Mouse (Mus musculus) brain, embryonic 14.5 days (tissue): ENCODE results near the gene Cep164. TPM values are rescaled to one million over a fixed set of nuclear protein-coding genes. Genes with fewer than 3 reads are reported as not detected.

Experiments used
- DNase-seq: peaks from one replicate; pipeline ENCODE4 v3.0.0-alpha.2; 2011; ENCODE audit warnings: low read depth
- CTCF ChIP-seq: fragments of 200-500 bp; IDR thresholded peaks from 2 replicates; pipeline ENCODE4 v1.5.1; 2012; ENCODE audit warnings: inconsistent platforms, mild to moderate bottlenecking, moderate library complexity, borderline replicate concordance; ENCODE audit not compliant: insufficient read depth, insufficient read length; ENCODE audit errors: extremely low read depth
- POLR2A ChIP-seq: fragments of 200-500 bp; IDR thresholded peaks from 2 replicates; pipeline ENCODE4 v1.6.1; 2012; ENCODE audit warnings: mild to moderate bottlenecking, inconsistent platforms, borderline replicate concordance; ENCODE audit not compliant: poor library complexity, insufficient read depth, insufficient read length, severe bottlenecking; ENCODE audit errors: extremely low read depth
- polyA plus RNA-seq: library from polyadenylated mRNA; depleted of rRNA; stranded (reverse); fragments of >200 nt; gene quantifications from 2 replicates; pipeline ENCODE4 v1.2.3, GENCODE M21; 2012

The Cep164 gene
- polyA plus RNA-seq, 1 experiment = 29.6 TPM

DNA sequence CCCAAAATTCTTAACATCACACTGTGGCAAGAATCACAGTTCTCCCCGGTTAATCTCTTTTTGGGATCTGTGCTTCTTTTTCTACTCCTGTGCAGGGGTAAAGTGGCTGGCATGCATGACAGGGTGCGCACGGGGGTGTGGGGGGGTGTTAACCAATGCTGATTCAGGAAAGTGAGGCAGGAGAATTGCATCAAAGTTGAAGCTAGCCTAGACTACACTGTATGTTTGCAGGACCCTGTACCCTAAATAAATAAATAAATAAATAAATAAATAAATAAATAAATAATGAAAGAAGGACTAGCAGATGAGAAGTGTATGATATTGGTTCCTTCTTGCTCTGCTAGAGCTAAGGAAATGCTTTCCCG lies 9.6 kb upstream of the Cep164 start:
- no peak for DNase-seq
- TF ChIP-seq POLR2A (no peak), CTCF (no peak)

DNA sequence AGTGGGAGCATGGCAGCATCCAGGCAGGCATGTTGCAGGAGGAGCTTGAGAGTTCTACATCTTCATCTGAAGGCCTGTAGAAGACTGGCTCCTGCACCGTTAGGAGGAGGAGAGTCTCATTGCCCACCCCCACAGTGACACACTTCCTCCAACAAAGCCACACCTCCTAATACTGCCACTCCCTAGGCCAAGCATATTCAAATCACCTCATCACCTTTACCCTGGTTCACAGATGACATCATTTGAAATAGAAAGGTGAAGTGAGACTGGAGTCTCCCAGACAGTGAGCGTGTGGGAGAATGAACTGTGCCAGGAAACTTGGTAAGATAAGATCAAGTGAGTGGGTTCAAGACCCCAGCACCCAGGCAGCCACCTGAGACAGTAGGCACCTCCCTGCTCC lies 5.0 kb upstream of the Cep164 start:
- no peak for DNase-seq
- no peak for TF ChIP-seq POLR2A

DNA sequence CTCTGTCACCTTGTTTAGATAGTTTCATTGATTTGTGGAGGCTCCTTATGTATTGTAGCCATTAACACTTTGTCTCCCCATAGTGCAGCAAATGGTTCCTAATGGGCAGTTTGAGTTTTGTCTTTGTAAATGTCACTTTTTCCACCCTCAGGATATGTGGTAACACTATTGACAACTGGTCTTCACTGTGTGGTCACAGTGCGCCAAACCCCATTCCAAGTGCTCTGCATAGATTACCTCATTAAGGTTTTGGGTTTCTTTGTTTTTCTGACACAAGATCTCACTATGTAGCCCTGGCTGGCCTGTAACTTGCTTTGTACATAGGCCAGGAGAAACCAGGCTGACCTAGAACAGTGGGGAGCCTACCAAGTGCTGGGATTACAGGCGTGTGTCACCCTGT lies 4.4 kb upstream of the Cep164 start:
- no peak for DNase-seq
- TF ChIP-seq POLR2A = no peak
- TF ChIP-seq CTCF = no peak

DNA sequence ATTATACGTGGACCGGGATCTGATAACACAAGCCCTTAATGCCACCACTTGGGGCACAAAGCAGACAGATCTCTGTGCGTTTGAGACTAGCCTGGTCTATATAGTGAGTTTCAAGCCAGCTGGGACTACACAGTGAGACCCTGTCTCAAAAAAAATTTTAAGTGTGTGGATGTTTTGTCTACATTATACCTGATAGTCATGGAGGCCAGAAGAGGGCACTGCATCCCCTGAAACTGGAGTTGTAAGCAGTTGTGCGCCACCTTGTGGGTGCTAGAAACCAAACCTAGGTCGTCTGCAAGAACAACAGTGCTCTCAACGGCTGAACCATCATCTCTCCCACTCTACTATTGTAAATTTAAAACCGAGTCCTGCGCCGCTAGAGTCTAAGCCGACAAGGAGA lies 616 bp upstream of the Cep164 start:
- peak; percentile 97 for DNase-seq

DNA sequence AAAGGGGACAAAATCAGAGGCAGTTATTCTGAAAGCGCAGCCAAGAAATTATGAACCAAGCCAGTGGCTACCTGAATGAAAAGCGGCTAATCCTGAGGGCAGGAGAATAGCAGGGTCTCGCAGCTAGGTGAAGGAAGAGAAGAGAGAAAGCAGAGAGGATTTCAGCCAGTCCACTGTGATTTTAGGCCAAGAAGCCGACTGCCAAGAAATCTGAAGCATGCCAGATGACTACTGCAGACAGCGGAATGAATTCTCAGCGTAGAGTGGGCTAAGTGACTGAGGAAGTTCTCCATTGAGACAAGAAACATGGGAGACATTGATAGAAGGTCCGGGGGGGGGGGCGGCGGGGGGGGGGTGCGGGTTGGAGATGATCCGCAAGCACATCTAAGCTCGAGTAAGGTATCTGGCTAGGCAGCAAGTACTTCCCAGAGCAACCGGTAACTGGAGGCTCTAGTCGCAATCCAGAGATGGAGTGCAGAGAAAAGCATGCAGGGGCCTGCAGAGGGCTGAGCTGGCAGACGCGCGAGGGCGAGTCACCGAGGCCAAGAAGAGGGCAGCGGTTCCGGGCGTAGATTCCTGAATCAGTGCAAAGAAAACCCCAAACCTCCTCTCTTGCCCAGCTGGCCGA lies 714 bp downstream of the Cep164 start:
- DNase-seq = peak; percentile 50
- TF ChIP-seq CTCF (no peak), POLR2A (no peak)

More for the DNA sequence above, 616 bp upstream of the Cep164 start:
- no peak for TF ChIP-seq POLR2A
- TF ChIP-seq CTCF = peak; percentile 78

DNA sequence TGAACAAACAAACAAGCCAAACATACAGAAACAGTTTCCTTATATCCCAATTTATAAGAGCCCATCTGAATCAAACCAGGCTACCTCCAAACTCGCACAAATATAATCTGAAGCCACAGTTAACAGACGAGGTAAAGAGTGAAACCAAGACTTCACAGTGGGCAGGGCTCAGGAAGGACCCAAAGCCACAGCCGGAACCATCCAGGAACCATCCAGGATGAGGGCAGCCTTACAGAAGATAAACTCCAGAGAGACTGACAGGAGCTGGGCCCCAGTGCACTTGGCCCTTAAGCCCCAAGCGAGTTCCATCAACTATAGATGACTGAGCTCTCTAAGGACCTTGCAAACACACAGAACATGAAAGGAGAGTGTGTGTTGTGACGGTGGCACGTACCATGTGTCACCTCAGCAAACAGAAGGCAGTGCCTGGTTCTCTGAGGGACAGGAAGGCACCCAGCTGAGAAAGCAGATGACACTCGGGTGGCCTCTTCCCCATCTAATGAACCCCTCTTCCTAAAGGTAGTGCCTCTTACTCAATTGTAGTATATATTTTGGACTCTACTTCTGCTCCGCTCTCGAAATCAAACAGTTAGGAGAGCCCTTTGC lies 10.0 kb downstream of the Cep164 start:
- no peak for TF ChIP-seq CTCF
- no peak for TF ChIP-seq POLR2A

DNA sequence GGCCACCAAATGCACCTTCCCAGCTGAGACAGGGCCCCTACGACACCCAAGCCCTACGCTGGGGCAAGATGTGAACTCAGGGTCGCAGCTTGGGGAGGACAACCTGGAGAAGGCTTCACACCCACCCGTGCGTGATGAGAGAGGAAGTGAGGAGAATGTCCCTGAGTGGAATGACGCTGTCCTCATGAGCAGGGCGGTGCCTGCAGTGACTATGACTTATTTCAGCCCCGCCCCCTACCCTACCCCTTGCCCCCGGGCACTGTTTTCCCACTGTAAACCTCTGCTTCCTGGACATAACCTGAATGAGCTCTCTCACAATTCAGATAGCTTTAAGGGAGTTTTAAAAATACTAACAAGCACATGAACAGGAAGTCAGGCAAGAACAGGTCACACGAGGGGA lies 13.0 kb downstream of the Cep164 start:
- TF ChIP-seq CTCF (no peak), POLR2A (no peak)
- DNase-seq = no peak

More for the DNA sequence above, 10.0 kb downstream of the Cep164 start:
- no peak for DNase-seq

DNA sequence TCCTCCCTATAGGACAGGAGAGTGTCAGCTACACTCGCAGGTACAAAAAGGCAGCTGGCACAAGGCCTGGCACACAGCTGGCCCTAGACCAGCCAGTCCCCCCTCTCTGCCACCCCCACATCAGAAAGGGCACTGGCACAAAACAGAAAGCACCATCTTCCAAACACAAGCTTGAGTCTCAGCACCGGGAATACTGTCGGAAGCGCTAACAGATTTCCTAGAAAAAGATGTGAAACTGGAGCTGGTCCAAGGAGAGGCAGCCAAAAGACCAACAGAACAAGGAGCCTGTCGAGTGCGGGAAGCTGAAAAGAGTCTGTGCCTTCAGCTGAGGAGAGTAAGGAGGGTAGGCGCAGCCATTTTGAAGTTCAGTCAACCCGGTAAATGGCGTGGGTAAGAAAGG lies 13.4 kb downstream of the Cep164 start:
- peak; percentile 87 for DNase-seq
- TF ChIP-seq CTCF (no peak), POLR2A (no peak)

DNA sequence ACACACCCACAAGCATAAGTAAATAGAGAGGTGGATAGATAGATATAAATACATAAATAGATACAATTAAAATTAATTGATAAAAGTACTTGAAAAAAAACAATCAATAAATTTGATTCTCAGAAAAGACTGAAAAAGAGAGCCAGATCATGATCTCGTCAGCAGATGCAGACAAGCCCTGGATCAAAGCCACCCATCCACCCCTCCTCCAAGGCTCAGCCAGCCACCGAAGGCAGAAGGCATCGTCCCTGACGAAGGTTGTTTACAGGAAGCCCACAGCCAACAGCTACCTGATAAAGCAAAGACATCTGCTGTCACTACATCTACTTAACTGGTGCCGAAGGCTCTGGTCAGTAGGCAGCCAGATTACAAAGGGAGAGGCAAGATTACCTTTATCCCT lies 16.5 kb downstream of the Cep164 start:
- peak; percentile 20 for DNase-seq
- TF ChIP-seq POLR2A = no peak
- TF ChIP-seq CTCF = no peak

DNA sequence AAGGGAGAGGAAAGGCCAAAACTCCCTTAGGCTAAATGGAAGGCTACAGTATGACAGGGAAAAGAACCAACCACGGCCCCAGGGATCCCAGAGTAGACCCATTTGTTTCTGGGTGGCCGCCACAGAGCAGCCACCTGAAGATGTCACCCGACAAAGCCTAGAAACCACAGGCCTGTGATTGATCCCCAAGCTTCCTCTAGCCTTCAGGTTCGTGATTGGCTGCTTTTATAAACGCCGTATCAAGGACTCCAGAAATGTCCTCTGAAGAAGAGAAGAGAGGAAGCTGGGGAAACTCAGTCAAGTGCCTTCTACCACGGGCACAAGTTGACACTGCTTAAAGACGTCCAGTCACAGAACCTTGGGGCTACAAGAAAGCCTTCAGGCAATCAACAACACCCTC lies 20.7 kb downstream of the Cep164 start:
- DNase-seq = no peak
- TF ChIP-seq CTCF = no peak

DNA sequence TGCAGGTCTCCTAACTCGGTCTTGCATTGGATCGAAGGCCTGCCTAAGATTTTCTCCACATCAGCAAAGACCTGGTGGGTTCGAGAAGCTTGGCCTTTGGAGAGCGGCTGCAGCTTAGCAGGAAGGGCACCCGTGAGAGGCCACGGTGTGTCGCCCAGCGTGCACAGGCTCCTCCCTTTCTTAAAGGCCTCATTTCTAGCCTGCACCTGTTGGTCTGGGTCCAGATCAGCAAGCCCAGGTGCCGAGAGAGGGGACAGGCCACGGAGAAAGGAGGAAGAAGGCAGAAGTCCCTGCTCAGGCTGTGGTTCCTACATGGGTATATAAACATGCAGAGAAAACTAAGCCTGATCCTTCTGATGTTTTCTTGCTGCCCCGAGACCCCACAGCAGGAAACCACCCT lies 21.2 kb downstream of the Cep164 start:
- TF ChIP-seq CTCF (no peak), POLR2A (no peak)
- DNase-seq = no peak

DNA sequence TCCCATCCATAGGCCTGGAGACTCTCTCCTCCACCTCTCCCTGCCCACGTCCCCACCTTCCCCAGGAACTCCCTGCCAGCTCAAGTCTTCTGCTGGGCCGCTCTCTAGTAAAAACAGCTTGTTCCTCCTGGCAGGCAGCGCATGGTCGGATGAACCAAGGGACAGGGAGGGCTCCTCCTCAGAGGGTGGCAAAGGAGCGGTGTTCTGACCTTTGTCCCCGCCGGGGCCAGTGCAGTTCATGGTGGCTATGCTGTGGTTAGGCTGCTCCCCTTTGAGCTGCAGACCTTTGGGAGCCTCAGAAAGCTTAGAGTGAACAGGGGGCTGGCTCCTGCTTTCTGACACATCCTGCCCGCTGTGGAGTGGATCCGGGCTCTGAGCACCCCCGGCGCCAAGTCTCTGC lies 21.6 kb downstream of the Cep164 start:
- TF ChIP-seq CTCF = no peak
- TF ChIP-seq POLR2A = no peak
- no peak for DNase-seq

DNA sequence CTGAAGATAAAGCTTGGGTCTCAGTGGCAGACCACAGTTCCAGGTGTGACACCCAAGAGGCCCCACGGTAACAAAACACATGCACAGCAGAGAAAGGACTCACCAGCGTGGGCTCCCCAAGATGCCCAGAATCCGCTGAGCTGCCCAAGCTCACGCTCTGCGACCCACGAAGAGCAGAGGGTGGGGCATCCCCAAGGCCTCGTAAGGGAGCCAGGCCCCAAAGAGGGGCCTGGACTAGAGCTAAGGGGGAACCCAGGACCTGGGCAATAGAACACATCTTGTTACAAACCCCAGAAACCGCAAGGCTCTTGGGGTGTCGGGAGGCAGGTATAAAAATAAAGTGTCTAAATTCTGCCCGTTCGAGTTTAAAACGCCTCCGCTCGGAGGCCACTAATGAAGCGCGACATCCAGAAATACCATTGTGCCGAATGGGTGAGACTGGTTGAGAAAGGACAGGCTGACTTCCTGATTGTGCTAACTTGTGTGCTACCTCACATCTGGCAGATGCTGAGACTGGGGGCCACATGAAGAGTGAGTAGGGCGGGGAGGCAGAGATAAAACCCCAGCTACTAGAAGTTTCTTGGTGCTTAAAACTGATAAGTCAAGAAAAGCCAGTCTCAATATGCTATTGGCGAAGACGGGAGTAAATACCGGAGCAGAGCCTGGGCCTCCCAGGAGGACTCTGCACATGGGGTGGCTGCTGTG lies 25.3 kb downstream of the Cep164 start:
- no peak for DNase-seq
- TF ChIP-seq CTCF = no peak
- no peak for TF ChIP-seq POLR2A

DNA sequence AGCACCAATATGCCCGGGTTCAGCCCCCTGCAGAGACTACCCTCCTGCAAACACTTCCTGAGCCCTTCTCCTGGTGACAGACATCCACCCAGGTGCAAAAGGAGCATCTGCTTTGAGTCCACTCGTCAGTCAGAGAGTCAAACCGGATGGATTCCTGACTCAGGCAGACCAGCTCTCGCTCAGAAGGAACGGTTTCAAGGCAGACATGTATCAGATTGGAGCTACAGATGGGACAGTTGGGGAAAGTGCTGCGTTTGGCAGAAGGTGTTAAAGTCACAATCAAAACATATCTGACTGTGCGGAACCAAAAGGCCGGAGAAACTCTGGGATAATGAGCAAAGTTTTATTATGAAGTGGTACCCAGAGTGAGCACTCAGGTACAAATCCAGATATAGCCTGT lies 29.1 kb downstream of the Cep164 start:
- peak; percentile 71 for DNase-seq
- no peak for TF ChIP-seq POLR2A
- no peak for TF ChIP-seq CTCF

DNA sequence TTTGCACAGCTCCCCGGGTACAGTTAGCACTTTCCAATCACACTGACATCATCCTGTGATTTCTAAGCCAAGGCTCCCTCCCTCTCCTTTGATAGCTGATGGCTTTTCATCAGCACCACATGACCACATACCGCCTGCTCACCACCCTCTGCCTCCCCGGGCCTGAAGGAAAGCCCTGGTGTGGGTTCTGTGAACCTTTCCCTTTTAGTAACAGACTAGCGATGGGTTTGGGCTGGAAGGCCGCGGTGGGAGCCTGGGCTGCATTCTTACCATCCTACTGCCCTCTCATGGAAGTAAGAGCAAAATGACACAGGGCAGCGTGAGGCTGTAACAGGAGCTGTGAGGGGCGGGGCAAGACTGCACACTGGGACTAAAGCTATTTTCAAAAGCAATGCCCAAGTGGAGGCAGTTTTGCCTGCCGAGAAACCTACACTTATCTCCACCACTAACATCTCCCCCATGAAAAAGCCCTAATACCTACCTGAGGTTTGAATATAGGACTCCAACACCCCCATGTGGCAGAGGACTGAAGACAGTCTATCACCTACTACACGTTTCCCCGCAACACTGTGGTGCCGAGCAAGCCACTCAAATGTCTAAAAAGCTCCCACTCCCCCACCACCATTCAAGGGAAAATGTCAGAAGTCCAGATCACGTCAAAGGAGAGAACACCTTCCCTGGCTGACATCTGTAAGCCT lies 29.9 kb downstream of the Cep164 start:
- TF ChIP-seq POLR2A (no peak), CTCF (peak; percentile 46; the same call in 1 of the 2 replicates)
- DNase-seq = peak; percentile 86
